Mouse (Mus musculus) neutrophil, adult 5-6 weeks (primary cell): Measurements from ENCODE around the gene Kif1c. TPM values are rescaled to one million over a fixed set of nuclear protein-coding genes. Genes with fewer than 3 reads are reported as not detected.

ENCODE experiments used
- ATAC-seq: fragments of 151-379, 151-347 bp; 2 replicates; pipeline ENCODE4 v1.8.0; 2017; ENCODE audit warnings: mild to moderate bottlenecking, moderate TSS enrichment; ENCODE audit not compliant: insufficient number of reproducible peaks, poor library complexity, low FRiP score, severe bottlenecking; ENCODE audit errors: extremely low read depth
- total RNA-seq: library from RNA; stranded (forward); fragments of 200-1000 nt; gene quantifications from 2 replicates; pipeline ENCODE4 v1.2.3, GENCODE M21; 2017

The Kif1c gene
- total RNA-seq, 1 experiment from 2014 or later = 27.6 TPM

- no peak for ATAC-seq
Observed at GRCm38 (mm10) chr11:70664741-70665140, 35.6 kb upstream of the Kif1c start.

DNA sequence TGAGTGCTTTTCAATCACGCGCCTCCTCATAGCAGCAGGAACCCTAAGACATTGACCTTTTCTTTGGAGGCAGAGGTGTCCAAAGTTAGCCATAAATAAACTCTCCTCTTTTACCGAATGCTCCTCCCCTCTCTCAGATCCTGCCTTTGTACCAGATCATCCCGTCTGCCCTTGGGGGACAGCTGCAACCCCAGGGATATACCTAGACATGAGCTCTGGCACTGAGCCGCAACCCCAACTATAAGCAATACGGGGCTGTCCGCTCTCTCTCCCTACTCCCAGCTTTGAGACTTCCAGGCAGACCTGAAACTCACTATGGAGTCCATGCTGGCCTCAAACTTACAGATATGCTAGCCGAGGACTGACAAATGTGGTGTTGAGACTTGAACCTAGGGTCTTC is 33.7 kb upstream of the Kif1c start:
- no peak for ATAC-seq

DNA sequence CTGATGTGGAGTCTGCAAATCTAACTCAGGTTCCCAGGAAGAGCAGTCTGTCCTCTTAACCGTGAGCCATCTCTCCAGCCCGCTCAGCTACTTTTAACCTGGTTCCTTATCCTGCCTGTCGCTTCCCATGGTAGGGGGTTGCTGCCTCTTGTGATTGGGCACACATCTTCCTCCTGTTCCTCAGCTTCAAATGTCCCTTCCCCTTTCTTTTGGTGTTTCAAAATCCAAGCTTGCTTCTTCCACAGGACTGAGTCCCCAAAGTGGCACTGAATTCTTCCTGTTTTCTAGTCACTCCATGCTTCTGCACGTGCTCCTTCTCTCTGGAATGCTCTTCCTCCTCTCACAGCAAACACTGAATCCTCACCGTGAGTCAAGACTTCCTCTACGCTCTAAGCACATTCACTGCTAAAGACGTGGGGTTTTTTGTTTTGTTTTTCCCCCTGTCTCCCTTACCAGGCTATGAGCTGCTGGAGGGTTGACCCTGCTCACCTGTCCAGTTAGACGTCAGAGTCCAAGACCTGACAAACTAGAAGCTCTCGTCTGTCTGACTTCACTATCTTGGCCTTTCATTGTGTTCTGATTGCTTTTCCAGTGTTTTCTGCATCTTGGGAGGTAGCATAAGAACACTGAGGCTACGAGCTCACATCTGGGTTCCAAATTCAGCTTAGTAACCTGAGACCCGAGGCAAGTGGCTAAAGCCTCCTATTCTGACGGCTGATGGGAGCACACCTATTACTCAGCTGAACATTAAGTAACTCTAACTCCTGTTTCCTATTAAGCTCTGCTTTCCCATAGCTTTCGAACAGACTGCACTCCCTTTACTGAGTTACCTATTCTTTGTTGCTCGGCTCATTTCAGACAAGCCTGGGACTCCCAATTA is 32.8 kb upstream of the Kif1c start:
- no peak for ATAC-seq

GRCm38 (mm10) chr11:70668335-70668770 is 32.0 kb upstream of the Kif1c start:
- ATAC-seq = no peak

GRCm38 (mm10) chr11:70668771-70669505 is 31.4 kb upstream of the Kif1c start, which contains the start of gene Spag7:
Spag7 (minus strand) TSS chr11:70669416.
- peak; percentile 80 for ATAC-seq

DNA sequence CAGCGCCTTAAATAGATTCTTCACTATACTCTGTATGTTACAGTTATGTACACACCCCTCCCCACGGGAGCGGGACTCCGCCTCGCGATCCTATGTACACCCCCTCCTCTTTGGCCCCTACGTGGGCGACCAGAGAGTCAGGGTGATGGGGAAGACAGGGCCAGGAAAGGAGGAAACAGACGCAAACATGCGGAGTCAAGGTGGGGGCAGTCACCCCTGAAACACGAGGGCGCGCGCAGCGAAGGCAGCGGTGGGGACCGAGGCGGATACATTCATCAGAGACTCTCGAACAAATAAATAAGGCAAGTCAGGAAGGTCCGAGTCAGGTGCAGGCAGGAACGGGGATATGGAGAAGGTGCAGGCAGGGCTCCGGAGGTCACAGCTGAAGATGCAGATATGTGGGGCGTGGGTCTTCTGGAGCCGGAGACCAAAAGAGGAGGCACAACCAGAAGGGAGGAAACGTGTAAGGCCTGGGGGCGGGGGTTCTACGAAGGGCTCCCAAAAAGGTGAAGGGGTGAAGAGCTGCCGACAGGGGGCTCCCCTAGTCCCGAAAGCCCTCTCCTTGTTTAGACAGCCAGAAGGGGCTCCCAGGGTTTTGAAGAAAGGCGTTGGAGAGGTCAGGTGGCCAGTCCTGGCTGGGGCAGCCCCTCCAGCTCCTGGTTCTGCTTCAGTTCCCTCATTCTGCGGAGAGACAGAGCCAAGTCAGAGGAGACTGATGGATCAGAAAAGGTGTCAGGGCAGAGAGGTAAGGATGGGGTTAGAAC is 30.6 kb upstream of the Kif1c start:
- ATAC-seq = peak; percentile 22

- no peak for ATAC-seq
Observed at GRCm38 (mm10) chr11:70670483-70670882, 29.9 kb upstream of the Kif1c start.

GRCm38 (mm10) chr11:70671333-70672047 is 28.9 kb upstream of the Kif1c start:
- ATAC-seq = no peak

GRCm38 (mm10) chr11:70674014-70674413 is 26.3 kb upstream of the Kif1c start:
- no peak for ATAC-seq

GRCm38 (mm10) chr11:70674501-70674900 is 25.8 kb upstream of the Kif1c start:
- no peak for ATAC-seq

DNA sequence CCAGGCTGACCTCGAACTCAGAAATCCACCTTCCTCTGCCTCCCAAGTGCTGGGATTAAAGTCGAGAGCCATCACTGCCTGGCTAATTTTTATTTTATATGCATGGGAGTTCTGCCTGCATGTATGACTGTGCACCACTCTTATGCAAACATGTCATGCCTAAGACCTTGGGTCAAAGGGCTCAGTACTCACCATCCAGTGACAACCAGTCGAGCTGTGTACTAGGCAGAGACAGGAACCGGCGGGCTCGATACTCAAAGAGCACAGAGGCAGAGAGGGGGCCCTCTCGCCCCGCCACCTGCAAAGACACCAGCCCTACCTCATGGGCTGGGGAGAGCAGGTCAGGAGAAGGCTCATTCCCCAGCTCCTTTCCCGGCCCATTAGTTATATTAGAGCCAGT is 22.3 kb upstream of the Kif1c start:
- ATAC-seq = no peak

GRCm38 (mm10) chr11:70678576-70678975 is 21.8 kb upstream of the Kif1c start:
- ATAC-seq = no peak

GRCm38 (mm10) chr11:70679361-70679760 is 21.0 kb upstream of the Kif1c start:
- ATAC-seq = no peak

DNA sequence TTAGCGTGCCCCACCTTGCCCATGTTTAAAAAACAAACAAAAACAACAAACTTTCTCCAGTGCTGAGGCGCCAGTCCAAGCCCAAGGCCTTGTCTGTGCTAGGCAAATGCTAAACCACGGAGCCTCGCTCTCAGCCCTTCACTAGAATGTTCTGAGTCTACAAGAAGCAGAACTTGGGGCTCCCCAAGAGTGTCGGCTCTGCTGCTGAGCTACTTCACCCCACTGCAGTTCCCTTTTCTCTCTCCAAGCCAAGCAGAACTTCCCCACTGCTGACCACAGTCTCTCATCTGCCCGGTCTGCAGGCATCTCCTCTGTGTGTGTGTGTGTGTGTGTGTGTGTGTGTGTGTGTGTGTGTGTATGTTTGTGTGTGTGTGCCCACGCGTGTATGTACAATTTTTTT is 20.5 kb upstream of the Kif1c start:
- peak; percentile 93 for ATAC-seq

- ATAC-seq = no peak
Observed at GRCm38 (mm10) chr11:70681170-70681569, 19.2 kb upstream of the Kif1c start.

GRCm38 (mm10) chr11:70681897-70682581 is 18.3 kb upstream of the Kif1c start:
- no peak for ATAC-seq

DNA sequence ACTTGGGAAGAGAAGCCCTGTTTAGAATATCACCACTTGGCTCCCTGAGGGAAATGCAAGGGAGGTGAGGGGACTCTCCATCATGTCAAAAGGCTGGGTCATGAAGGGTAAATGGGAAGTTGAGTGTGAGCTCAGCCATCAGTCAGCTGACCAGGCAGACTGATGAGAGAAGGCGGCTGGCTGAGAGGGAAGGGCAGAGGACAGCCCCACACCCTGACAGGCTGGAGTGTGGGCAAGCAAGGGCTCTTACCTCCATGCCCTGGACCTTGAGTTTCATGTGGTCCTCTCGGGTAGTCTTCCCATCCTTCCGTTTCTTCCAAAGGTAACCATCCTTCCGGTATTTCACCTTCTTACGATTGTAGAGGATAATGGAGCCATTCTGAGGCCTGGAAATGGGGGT is 16.7 kb upstream of the Kif1c start:
- ATAC-seq = no peak

DNA sequence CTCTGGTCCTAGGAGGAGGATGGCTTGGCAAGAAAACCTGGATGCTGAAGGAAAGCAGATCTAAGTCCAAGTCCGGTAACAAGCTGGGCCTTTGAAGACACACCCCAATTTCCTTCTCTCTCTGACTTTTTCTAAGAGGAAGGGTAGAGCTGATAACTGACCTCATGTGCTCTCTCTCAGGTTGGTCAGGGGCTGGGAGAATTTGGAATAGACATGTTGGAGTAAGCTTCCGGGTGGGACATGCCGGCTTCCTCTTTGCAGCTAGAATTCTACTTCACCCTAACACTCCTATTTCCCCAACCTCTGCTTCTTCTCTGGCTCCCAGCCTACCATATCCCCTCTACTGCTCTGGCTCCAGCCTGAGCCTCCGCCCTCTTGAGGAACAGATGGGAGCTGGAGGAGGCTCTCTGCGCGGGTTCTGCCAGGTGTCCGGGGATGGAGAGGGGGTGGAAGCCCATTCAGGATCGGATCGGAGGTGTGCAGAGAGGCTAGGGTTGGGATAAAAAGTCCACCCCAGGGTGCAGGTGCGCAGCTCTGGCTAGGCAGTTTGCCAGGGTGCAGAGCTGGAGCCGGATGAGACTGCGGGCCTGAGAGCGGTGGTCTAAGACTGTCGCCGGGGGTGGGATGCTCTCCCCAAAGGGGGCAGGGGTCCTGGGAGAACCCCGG is 13.3 kb upstream of the Kif1c start:
- ATAC-seq = no peak; the same call in 1 of the 2 replicates
